Mouse (Mus musculus) kidney, embryonic 16.5 days (tissue): Measurements from ENCODE around the gene Prrt4. TPM values are rescaled to one million over a fixed set of nuclear protein-coding genes. Genes with fewer than 3 reads are reported as not detected.
A peak's percentile ranks its signal among the peaks of the same experiment; 100 is the strongest.

Experiments used
- ATAC-seq: fragments of 200-750 bp; cut with Nextera tagmentation; 2 replicates; pipeline ENCODE4 v1.8.0; 2017; ENCODE audit warnings: moderate TSS enrichment; ENCODE audit not compliant: low FRiP score, low TSS enrichment
- H3K27ac ChIP-seq: fragments of 300-500 bp; sonication (generic); 2 replicates; pipeline ENCODE4 v1.5.1; 2014; ENCODE audit warnings: low read length
- H3K27me3 ChIP-seq: fragments of 300-500 bp; sonication (generic); 2 replicates; pipeline ENCODE4 v1.6.1; 2014; ENCODE audit warnings: low read length, control low read depth, mixed read lengths; ENCODE audit not compliant: insufficient read depth
- H3K36me3 ChIP-seq: fragments of 300-500 bp; sonication (generic); 2 replicates; pipeline ENCODE4 v1.6.1; 2014; ENCODE audit warnings: low read length, control low read depth, mixed read lengths; ENCODE audit not compliant: insufficient read depth
- H3K4me1 ChIP-seq: fragments of 300-500 bp; sonication (generic); 2 replicates; pipeline ENCODE4 v1.6.1; 2014; ENCODE audit warnings: low read length, control low read depth, mixed read lengths; ENCODE audit not compliant: insufficient read depth
- H3K4me2 ChIP-seq: fragments of 300-500 bp; sonication (generic); replicated peaks from 2 replicates; pipeline ENCODE4 v1.6.1; 2014; ENCODE audit warnings: low read depth, low read length
- H3K4me3 ChIP-seq: fragments of 300-500 bp; sonication (generic); 2 replicates; pipeline ENCODE4 v1.5.1; 2014; ENCODE audit warnings: mild to moderate bottlenecking, low read length
- H3K9ac ChIP-seq: fragments of 300-500 bp; sonication (generic); replicated peaks from 2 replicates; pipeline ENCODE4 v1.6.1; 2014; ENCODE audit warnings: low read length
- H3K9me3 ChIP-seq: fragments of 300-500 bp; sonication (generic); 2 replicates; pipeline ENCODE4 v1.6.1; 2016; ENCODE audit warnings: low read length, control low read depth
- WGBS: fragments of 180-500 bp; shearing (Covaris S2); extraction: QIAGEN DNeasy Blood & Tissue Kit; methylation state at CpG from one replicate; pipeline ENCODE4 v1.1.7; 2014; 5-methylcytosine and 5-hydroxymethylcytosine counted together
- polyA plus RNA-seq: library from polyadenylated mRNA; unstranded; fragments of >200 nt; fragmentation: Nextera tagmentation; extraction: Ambion mirVana; gene quantifications from 2 replicates; pipeline ENCODE4 v1.2.1, GENCODE M21; 2015

Gene Prrt4
- polyA plus RNA-seq, 1 experiment from 2014 or later: 0.71 TPM

- Histone ChIP-seq H3K4me3 (no peak overlapping the region), H3K36me3 (peaks cover 8% of the 10 kb centered on the region), H3K9me3 (no peaks in the 10 kb centered on the region), H3K4me1 (peaks cover 34% of the 10 kb centered on the region), H3K4me2 (no peak overlapping the region), H3K27me3 (peaks cover 4% of the 10 kb centered on the region; the same call in 1 of the 2 replicates), H3K27ac (no peak overlapping the region), H3K9ac (no peak overlapping the region)
- ATAC-seq: no peak
- 85% methylated on average over 9 of the region's 9 CpGs for WGBS
Measured at GRCm38 (mm10) chr6:29210231-29210936, 31.0 kb upstream of the Prrt4 start.

- no peak overlapping the region for H3K27ac ChIP-seq
- peaks cover 16% of the 10 kb centered on the region for H3K4me1 ChIP-seq
- no peak overlapping the region for H3K9ac ChIP-seq
- no peak overlapping the region for H3K4me2 ChIP-seq
- H3K9me3 ChIP-seq: no peaks in the 10 kb centered on the region
- WGBS: 83% methylated on average over 5 of the region's 5 CpGs
- H3K4me3 ChIP-seq: no peak overlapping the region
- no peak for ATAC-seq
- no peaks in the 10 kb centered on the region for H3K27me3 ChIP-seq
- H3K36me3 ChIP-seq: peaks cover 15% of the 10 kb centered on the region
Measured at GRCm38 (mm10) chr6:29208178-29208577, 28.8 kb upstream of the Prrt4 start.

- Histone ChIP-seq H3K9me3 (no peaks in the 10 kb centered on the region), H3K4me3 (no peak overlapping the region), H3K27me3 (no peaks in the 10 kb centered on the region), H3K4me2 (no peak overlapping the region), H3K4me1 (peaks cover 13% of the 10 kb centered on the region), H3K36me3 (peaks cover 22% of the 10 kb centered on the region), H3K27ac (no peak overlapping the region), H3K9ac (no peak overlapping the region)
- WGBS: 90% methylated on average over 5 of the region's 5 CpGs
- ATAC-seq: no peak
Measured at GRCm38 (mm10) chr6:29207017-29207416, 27.6 kb upstream of the Prrt4 start.

GRCm38 (mm10) chr6:29206006-29206405, 26.6 kb upstream of the Prrt4 start:
- H3K9ac ChIP-seq: no peak overlapping the region
- no peak for ATAC-seq
- H3K27me3 ChIP-seq: no peaks in the 10 kb centered on the region
- H3K36me3 ChIP-seq: peaks cover 22% of the 10 kb centered on the region
- H3K4me2 ChIP-seq: no peak overlapping the region
- peaks cover 6% of the 10 kb centered on the region for H3K4me1 ChIP-seq
- H3K27ac ChIP-seq: no peak overlapping the region
- 97% methylated on average over 10 of the region's 10 CpGs for WGBS
- no peak overlapping the region for H3K4me3 ChIP-seq
- no peaks in the 10 kb centered on the region for H3K9me3 ChIP-seq

- H3K27me3 ChIP-seq: no peaks in the 10 kb centered on the region
- no peak overlapping the region for H3K27ac ChIP-seq
- H3K9ac ChIP-seq: no peak overlapping the region
- H3K4me2 ChIP-seq: no peak overlapping the region
- H3K9me3 ChIP-seq: no peaks in the 10 kb centered on the region
- H3K4me1 ChIP-seq: 0 out of 2 replicates have a peak, but pooled peaks cover under 1% of the 10 kb centered on the region
- peaks cover 22% of the 10 kb centered on the region for H3K36me3 ChIP-seq
- no peak overlapping the region for H3K4me3 ChIP-seq
- 55% methylated on average over 15 of the region's 15 CpGs for WGBS
- peak; percentile 28; the same call in 1 of the 2 replicates for ATAC-seq
Measured at GRCm38 (mm10) chr6:29204932-29205614, 25.7 kb upstream of the Prrt4 start.

GRCm38 (mm10) chr6:29203861-29204585, 24.6 kb upstream of the Prrt4 start:
- no peak overlapping the region for H3K27ac ChIP-seq
- H3K9ac ChIP-seq: no peak overlapping the region
- 0 out of 2 replicates have a peak, but pooled peaks cover 2% of the 10 kb centered on the region for H3K27me3 ChIP-seq
- no peak overlapping the region for H3K4me3 ChIP-seq
- H3K9me3 ChIP-seq: no peaks in the 10 kb centered on the region
- H3K4me1 ChIP-seq: 0 out of 2 replicates have a peak, but pooled peaks cover 2% of the 10 kb centered on the region
- H3K4me2 ChIP-seq: no peak overlapping the region
- H3K36me3 ChIP-seq: peaks cover 22% of the 10 kb centered on the region
- no peak for ATAC-seq
- WGBS: 83% methylated on average over 6 of the region's 6 CpGs

- no peaks in the 10 kb centered on the region for H3K9me3 ChIP-seq
- H3K4me3 ChIP-seq: no peak overlapping the region
- peaks cover 22% of the 10 kb centered on the region for H3K36me3 ChIP-seq
- H3K27me3 ChIP-seq: 0 out of 2 replicates have a peak, but pooled peaks cover 2% of the 10 kb centered on the region
- no peak overlapping the region for H3K9ac ChIP-seq
- no peak overlapping the region for H3K4me2 ChIP-seq
- no peak for ATAC-seq
- 89% methylated on average over 13 of the region's 13 CpGs for WGBS
- H3K4me1 ChIP-seq: peaks cover 9% of the 10 kb centered on the region; the same call in 1 of the 2 replicates
- H3K27ac ChIP-seq: no peak overlapping the region
Measured at GRCm38 (mm10) chr6:29203096-29203495, 23.7 kb upstream of the Prrt4 start.

GRCm38 (mm10) chr6:29201988-29202387, 22.6 kb upstream of the Prrt4 start:
- H3K4me2 ChIP-seq: no peak overlapping the region
- peaks cover 22% of the 10 kb centered on the region for H3K36me3 ChIP-seq
- H3K4me3 ChIP-seq: no peak overlapping the region
- no peak for ATAC-seq
- H3K9me3 ChIP-seq: no peaks in the 10 kb centered on the region
- H3K27ac ChIP-seq: no peak overlapping the region
- no peak overlapping the region for H3K9ac ChIP-seq
- 0 out of 2 replicates have a peak, but pooled peaks cover 2% of the 10 kb centered on the region for H3K27me3 ChIP-seq
- WGBS: 82% methylated on average over 8 of the region's 8 CpGs
- peaks cover 9% of the 10 kb centered on the region; the same call in 1 of the 2 replicates for H3K4me1 ChIP-seq

- no peak for ATAC-seq
- WGBS: 94% methylated on average over 5 of the region's 5 CpGs
- Histone ChIP-seq H3K9ac (no peak overlapping the region), H3K4me1 (peaks cover 9% of the 10 kb centered on the region; the same call in 1 of the 2 replicates), H3K27ac (no peak overlapping the region), H3K4me2 (no peak overlapping the region), H3K4me3 (no peak overlapping the region), H3K9me3 (no peaks in the 10 kb centered on the region), H3K36me3 (peaks cover 21% of the 10 kb centered on the region), H3K27me3 (0 out of 2 replicates have a peak, but pooled peaks cover 2% of the 10 kb centered on the region)
Measured at GRCm38 (mm10) chr6:29201341-29201740, 22.0 kb upstream of the Prrt4 start.
